Mouse (Mus musculus): ENCODE results near the gene Jmjd7. TPM values are rescaled to one million over a fixed set of nuclear protein-coding genes. Genes with fewer than 3 reads are reported as not detected.

Jmjd7 gene
- polyA plus RNA-seq (2012; ENCODE audit: insufficient read depth, insufficient read length, missing spikeins) = 2.4 and 2.8 TPM in 2 replicates

- Histone ChIP-seq H3K4me1 (ENCODE audit: control insufficient read depth, insufficient read depth, low read length) (peaks cover 14% of the 10 kb centered on the region), H3K27ac (ENCODE audit: insufficient read depth, low read depth, low read length) (peak within 1 kb of the TSS; percentile 51), H3K4me3 (ENCODE audit: insufficient read depth, low read length) (peak within 1 kb of the TSS; percentile 94)
- TF ChIP-seq CTCF (IDR thresholded peaks at IDR 0.05; ENCODE audit: low read depth, low read length) (no peak), POLR2A (IDR thresholded peaks at IDR 0.05; ENCODE audit: borderline replicate concordance, low read depth, low read length) (no peak; the same call in 1 of the 2 replicates)
Measured at GRCm38 (mm10) chr2:120026984-120027949, at the start of gene Jmjd7, which contains the start of gene Gm28042. Jmjd7 (plus strand) TSS chr2:120027483. Gm28042 (plus strand) TSS chr2:120027493.

DNA sequence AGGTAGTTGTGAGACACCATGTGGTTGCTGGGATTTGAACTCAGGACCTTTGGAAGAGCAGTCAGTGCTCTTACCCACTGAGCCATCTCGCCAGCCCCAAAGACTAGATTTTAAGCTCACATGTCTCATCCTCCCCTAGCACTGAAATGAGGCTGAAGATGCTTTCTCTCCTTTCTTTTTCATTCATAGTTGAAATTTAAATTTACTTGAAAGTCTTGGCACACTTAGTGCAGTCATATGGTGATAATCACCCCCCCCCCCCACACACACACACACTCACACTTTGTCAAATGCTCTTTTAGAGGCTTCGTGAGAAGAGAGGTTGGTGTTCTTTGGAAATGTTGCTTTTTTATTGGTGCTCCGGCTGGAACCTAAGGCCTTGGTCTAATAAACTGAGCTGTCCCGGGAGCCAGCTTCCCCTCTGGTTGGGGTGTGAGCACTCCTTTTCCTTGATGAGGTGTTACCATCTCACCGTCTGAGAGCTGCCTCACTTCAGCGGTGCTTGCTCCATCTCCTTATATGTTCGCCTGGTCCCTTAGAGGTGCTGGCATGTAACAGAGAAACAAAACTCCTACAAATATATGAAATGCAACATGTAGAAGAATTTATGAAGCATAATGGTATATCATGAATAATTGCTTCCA, 46.8 kb upstream of the Jmjd7 start:
- no peak overlapping the region for H3K4me3 ChIP-seq (ENCODE audit: insufficient read depth, low read length)
- TF ChIP-seq POLR2A (IDR thresholded peaks at IDR 0.05; ENCODE audit: borderline replicate concordance, low read depth, low read length) = no peak
- no peak for TF ChIP-seq CTCF (IDR thresholded peaks at IDR 0.05; ENCODE audit: low read depth, low read length)
- H3K4me1 ChIP-seq (ENCODE audit: control insufficient read depth, insufficient read depth, low read length) = no peaks in the 10 kb centered on the region
- H3K27ac ChIP-seq (ENCODE audit: insufficient read depth, low read depth, low read length) = no peak overlapping the region

- H3K4me1 ChIP-seq (ENCODE audit: control insufficient read depth, insufficient read depth, low read length) = no peaks in the 10 kb centered on the region
- no peak overlapping the region for H3K27ac ChIP-seq (ENCODE audit: insufficient read depth, low read depth, low read length)
- no peak for TF ChIP-seq CTCF (IDR thresholded peaks at IDR 0.05; ENCODE audit: low read depth, low read length)
- TF ChIP-seq POLR2A (IDR thresholded peaks at IDR 0.05; ENCODE audit: borderline replicate concordance, low read depth, low read length) = no peak
- H3K4me3 ChIP-seq (ENCODE audit: insufficient read depth, low read length) = no peak overlapping the region
Measured at GRCm38 (mm10) chr2:119981631-119982030, 45.7 kb upstream of the Jmjd7 start.

- Histone ChIP-seq H3K4me3 (ENCODE audit: insufficient read depth, low read length) (no peak overlapping the region), H3K4me1 (ENCODE audit: control insufficient read depth, insufficient read depth, low read length) (peaks cover 5% of the 10 kb centered on the region), H3K27ac (ENCODE audit: insufficient read depth, low read depth, low read length) (no peak overlapping the region)
- no peak for TF ChIP-seq POLR2A (IDR thresholded peaks at IDR 0.05; ENCODE audit: borderline replicate concordance, low read depth, low read length)
- TF ChIP-seq CTCF (IDR thresholded peaks at IDR 0.05; ENCODE audit: low read depth, low read length) = no peak
Measured at GRCm38 (mm10) chr2:119985871-119986270, 41.4 kb upstream of the Jmjd7 start.

- Histone ChIP-seq H3K4me1 (ENCODE audit: control insufficient read depth, insufficient read depth, low read length) (peaks cover 5% of the 10 kb centered on the region), H3K27ac (ENCODE audit: insufficient read depth, low read depth, low read length) (no peak overlapping the region), H3K4me3 (ENCODE audit: insufficient read depth, low read length) (no peak overlapping the region)
- TF ChIP-seq POLR2A (IDR thresholded peaks at IDR 0.05; ENCODE audit: borderline replicate concordance, low read depth, low read length) = no peak
- no peak for TF ChIP-seq CTCF (IDR thresholded peaks at IDR 0.05; ENCODE audit: low read depth, low read length)
Measured at GRCm38 (mm10) chr2:119986369-119986768, 40.9 kb upstream of the Jmjd7 start.

DNA sequence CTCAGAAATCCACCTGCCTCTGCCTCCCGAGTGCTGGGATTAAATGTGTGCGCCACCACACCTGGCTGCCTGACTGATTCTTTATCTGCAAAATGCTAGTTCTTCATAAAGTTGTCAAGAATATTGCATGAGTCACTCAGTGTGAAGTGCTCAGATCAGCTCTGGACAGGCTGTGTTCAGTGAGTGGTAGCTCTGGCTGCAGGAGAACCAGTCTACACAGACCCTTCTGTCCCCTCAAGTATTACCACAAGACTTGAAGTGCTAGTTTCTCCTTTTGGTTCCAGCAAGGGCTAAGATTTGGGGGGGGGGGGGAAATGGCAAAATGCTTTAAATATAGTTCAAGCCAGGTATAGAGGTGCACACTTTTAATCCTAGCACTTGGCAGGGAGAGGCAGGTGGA, 39.8 kb upstream of the Jmjd7 start:
- H3K4me1 ChIP-seq (ENCODE audit: control insufficient read depth, insufficient read depth, low read length) = peaks cover 5% of the 10 kb centered on the region
- no peak for TF ChIP-seq POLR2A (IDR thresholded peaks at IDR 0.05; ENCODE audit: borderline replicate concordance, low read depth, low read length)
- TF ChIP-seq CTCF (IDR thresholded peaks at IDR 0.05; ENCODE audit: low read depth, low read length) = no peak
- no peak overlapping the region for H3K27ac ChIP-seq (ENCODE audit: insufficient read depth, low read depth, low read length)
- H3K4me3 ChIP-seq (ENCODE audit: insufficient read depth, low read length) = no peak overlapping the region

GRCm38 (mm10) chr2:119988952-119989351, 38.3 kb upstream of the Jmjd7 start:
- no peak overlapping the region for H3K4me3 ChIP-seq (ENCODE audit: insufficient read depth, low read length)
- H3K27ac ChIP-seq (ENCODE audit: insufficient read depth, low read depth, low read length) = no peak overlapping the region
- peaks cover 12% of the 10 kb centered on the region for H3K4me1 ChIP-seq (ENCODE audit: control insufficient read depth, insufficient read depth, low read length)
- TF ChIP-seq CTCF (IDR thresholded peaks at IDR 0.05; ENCODE audit: low read depth, low read length) (no peak), POLR2A (IDR thresholded peaks at IDR 0.05; ENCODE audit: borderline replicate concordance, low read depth, low read length) (no peak)

DNA sequence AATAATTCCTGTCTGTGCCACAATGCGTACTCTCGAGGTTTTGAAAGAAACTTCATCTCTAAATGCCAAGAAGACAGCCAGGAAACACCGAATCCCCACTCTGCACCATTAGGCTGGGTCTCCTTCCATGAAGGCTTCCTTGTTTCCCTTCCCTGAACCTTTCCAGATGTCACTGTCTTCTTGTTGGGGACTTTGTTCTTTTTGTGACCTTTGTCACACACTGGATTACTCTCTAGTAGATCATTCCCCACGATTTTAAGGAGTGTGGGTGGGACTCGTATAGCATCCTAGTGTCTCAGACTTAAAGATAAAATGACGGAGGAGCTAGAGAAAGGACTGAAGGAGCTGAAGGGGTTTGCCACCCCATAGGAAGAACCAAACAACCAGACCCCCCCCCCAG, 36.4 kb upstream of the Jmjd7 start:
- Histone ChIP-seq H3K4me1 (ENCODE audit: control insufficient read depth, insufficient read depth, low read length) (peaks cover 24% of the 10 kb centered on the region), H3K4me3 (ENCODE audit: insufficient read depth, low read length) (no peak overlapping the region), H3K27ac (ENCODE audit: insufficient read depth, low read depth, low read length) (no peak overlapping the region)
- TF ChIP-seq POLR2A (IDR thresholded peaks at IDR 0.05; ENCODE audit: borderline replicate concordance, low read depth, low read length) (no peak), CTCF (IDR thresholded peaks at IDR 0.05; ENCODE audit: low read depth, low read length) (no peak)

DNA sequence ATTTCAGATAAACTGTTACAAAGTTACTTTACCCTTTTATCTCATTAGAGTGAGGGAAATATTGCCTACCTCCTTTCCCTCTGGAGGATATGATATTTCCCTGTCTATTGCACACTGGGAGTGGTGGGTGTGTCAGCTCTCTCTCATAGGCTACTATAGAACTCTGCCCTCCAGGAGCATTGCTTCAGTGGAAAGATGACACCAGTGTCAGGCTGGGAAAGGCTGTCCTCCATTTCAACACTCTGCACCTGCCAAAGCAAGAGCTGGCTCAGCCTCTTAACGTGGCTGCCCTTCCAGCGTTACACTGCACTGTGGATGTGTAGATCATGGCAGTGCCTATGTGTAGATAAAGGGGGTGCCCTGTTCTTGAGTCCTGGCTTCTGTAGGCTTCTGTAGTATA, 34.9 kb upstream of the Jmjd7 start:
- no peak overlapping the region for H3K27ac ChIP-seq (ENCODE audit: insufficient read depth, low read depth, low read length)
- TF ChIP-seq POLR2A (IDR thresholded peaks at IDR 0.05; ENCODE audit: borderline replicate concordance, low read depth, low read length) (no peak), CTCF (IDR thresholded peaks at IDR 0.05; ENCODE audit: low read depth, low read length) (no peak)
- peaks cover 36% of the 10 kb centered on the region for H3K4me1 ChIP-seq (ENCODE audit: control insufficient read depth, insufficient read depth, low read length)
- no peak overlapping the region for H3K4me3 ChIP-seq (ENCODE audit: insufficient read depth, low read length)

- Histone ChIP-seq H3K4me1 (ENCODE audit: control insufficient read depth, insufficient read depth, low read length) (peaks cover 42% of the 10 kb centered on the region), H3K4me3 (ENCODE audit: insufficient read depth, low read length) (no peak overlapping the region), H3K27ac (ENCODE audit: insufficient read depth, low read depth, low read length) (no peak overlapping the region)
- TF ChIP-seq POLR2A (IDR thresholded peaks at IDR 0.05; ENCODE audit: borderline replicate concordance, low read depth, low read length) (no peak), CTCF (IDR thresholded peaks at IDR 0.05; ENCODE audit: low read depth, low read length) (no peak)
Measured at GRCm38 (mm10) chr2:119993515-119993914, 33.8 kb upstream of the Jmjd7 start.
